Comparison of ENCODE assay signal across 8 mouse cellular contexts in the genomic region with DNA sequence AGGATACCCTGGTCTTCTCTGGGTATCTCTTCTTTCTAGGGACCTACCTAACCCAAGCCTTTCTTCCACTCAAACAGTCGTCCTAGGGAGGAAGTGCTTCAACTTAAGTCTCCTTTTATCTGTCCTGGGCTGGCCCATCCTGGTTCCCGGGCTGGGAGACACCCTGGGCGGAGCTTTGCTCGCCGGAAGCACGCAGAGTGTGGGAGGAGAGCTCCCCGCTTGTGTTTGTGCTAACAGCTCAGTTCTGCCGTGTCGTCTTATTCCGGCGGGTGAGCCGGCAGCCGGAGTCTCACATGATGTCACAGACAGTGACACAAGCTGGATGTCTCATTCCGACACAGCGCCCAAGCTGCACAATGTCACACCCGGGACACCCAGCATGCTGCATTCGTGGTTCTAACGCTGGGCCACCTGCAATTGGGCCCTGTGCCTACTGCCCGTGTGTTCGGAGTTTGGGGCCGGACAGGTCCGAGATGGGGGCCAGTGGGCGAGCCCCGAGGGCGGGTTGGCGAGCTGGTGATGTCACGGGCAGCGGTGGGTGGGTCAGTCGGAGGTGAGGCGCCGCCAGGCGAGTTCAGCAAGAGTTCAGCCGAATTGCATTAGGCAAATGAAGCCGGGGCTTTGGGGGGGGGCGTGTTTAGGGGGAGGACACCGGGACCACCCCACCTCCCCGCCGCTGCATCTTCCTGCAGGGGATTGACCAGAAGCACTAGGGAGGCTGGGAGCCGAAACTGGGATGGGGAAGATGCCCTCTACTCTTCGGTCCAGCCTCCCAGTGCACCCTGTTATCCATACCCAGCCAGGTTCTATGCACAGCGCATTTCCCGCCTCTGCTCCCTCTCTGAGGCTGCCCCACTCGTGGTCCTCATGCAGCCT. TPM values are rescaled to one million over a fixed set of nuclear protein-coding genes. Genes with fewer than 3 reads are reported as not detected.
DNase-seq lines count a peak whose midpoint lies in the region; ATAC-seq and TF ChIP-seq lines count a peak whose summit lies in the region.

No protein-coding gene starts in this region.

- WGBS in intestine, embryonic 16.5 days = under 1% methylated on average over 43 of the region's 43 CpGs
- WGBS in neural tube, embryonic 12.5 days = under 1% methylated on average over 42 of the region's 43 CpGs

- H3K36me3 ChIP-seq in intestine, embryonic 16.5 days (ENCODE audit: control insufficient read depth, insufficient read depth, low read length) = no peaks in the 10 kb centered on the region
- no peaks in the 10 kb centered on the region for H3K36me3 ChIP-seq in neural tube, embryonic 12.5 days

- no peaks in the 10 kb centered on the region for H3K27me3 ChIP-seq in intestine, embryonic 16.5 days (replicated peaks; ENCODE audit: control insufficient read depth, insufficient read depth, low read length)
- H3K27me3 ChIP-seq in neural tube, embryonic 12.5 days (replicated peaks) = no peaks in the 10 kb centered on the region

- peak overlapping the region; percentile 30 for H3K4me3 ChIP-seq in cortical plate, adult 2 months (ENCODE audit: insufficient read depth, low read length)
- H3K4me3 ChIP-seq in intestine, embryonic 16.5 days (ENCODE audit: low read length) = peak overlapping the region; percentile 63
- H3K4me3 ChIP-seq in neural tube, embryonic 12.5 days = peak overlapping the region; percentile 90

- peak overlapping the region; percentile 76 for H3K9ac ChIP-seq in intestine, embryonic 16.5 days (ENCODE audit: low read depth, low read length)
- H3K9ac ChIP-seq in neural tube, embryonic 12.5 days = peak overlapping the region; percentile 84

- peak; percentile 79 for TF ChIP-seq POLR2A in cortical plate, adult 2 months (IDR thresholded peaks at IDR 0.05; ENCODE audit: extremely low read depth, insufficient read depth, low read length)

- H3K4me2 ChIP-seq in intestine, embryonic 16.5 days (ENCODE audit: low read depth, low read length) = peak overlapping the region; percentile 100
- H3K4me2 ChIP-seq in neural tube, embryonic 12.5 days (replicated peaks) = peak overlapping the region; percentile 96

- peak; percentile 87 for DNase-seq in 3T3-L1 (ENCODE audit: low read depth, low spot score)
- peak; percentile 80 for DNase-seq in MEL-GATA-1-ER (ENCODE audit: extremely low read depth, low read depth)
- DNase-seq in lung, adult 18-20 months = peak; percentile 93 to 95
- peak; percentile 88 for DNase-seq in thymus, postnatal 14 days

- TF ChIP-seq CTCF in cortical plate, adult 2 months (IDR thresholded peaks at IDR 0.05; ENCODE audit: extremely low read depth, insufficient read depth, low read length) = no peak

- peaks cover 8% of the 10 kb centered on the region for H3K4me1 ChIP-seq in cortical plate, adult 2 months (ENCODE audit: control insufficient read depth, insufficient read depth, low read length)
- H3K4me1 ChIP-seq in intestine, embryonic 16.5 days (ENCODE audit: control insufficient read depth, insufficient read depth, low read length) = peaks cover 62% of the 10 kb centered on the region
- H3K4me1 ChIP-seq in neural tube, embryonic 12.5 days = peaks cover 68% of the 10 kb centered on the region

- peak; percentile 66 for ATAC-seq in granulocyte monocyte progenitor cell, adult 5-6 weeks (replicated peaks; ENCODE audit: poor library complexity, severe bottlenecking)
- ATAC-seq in intestine, embryonic 16.5 days = peak; percentile 43
- ATAC-seq in neural tube, embryonic 12.5 days (ENCODE audit: low FRiP score, low read depth) = peak; percentile 34

- H3K27ac ChIP-seq in cortical plate, adult 2 months (ENCODE audit: insufficient read depth, low read length) = no peak overlapping the region
- H3K27ac ChIP-seq in intestine, embryonic 16.5 days (ENCODE audit: low read length) = peak overlapping the region; percentile 97
- peak overlapping the region; percentile 93 for H3K27ac ChIP-seq in neural tube, embryonic 12.5 days

- H3K9me3 ChIP-seq in intestine, embryonic 16.5 days (ENCODE audit: control insufficient read depth, low read length) = no peaks in the 10 kb centered on the region
- no peaks in the 10 kb centered on the region for H3K9me3 ChIP-seq in neural tube, embryonic 12.5 days

RNA-seq across cellular contexts. Expression of gene Gjd3, which starts 23.1 kb away (rescaled TPM):
- 3.4 and 3.5 TPM in 2 replicates for polyA plus RNA-seq in cortical plate, adult 2 months (2012; rRNA removed)
- total RNA-seq in granulocyte monocyte progenitor cell, adult 5-6 weeks (2014; fragmentation: Nextera tagmentation) = not detected in 2 replicates
- 1.8 TPM in 1 of 2 replicates, not detected in the other for total RNA-seq in granulocyte monocyte progenitor cell, adult 5-6 weeks (2017)
- 0.17 TPM in 1 of 2 replicates, not detected in the other for polyA plus RNA-seq in intestine, embryonic 16.5 days (2015; fragmentation: Nextera tagmentation; extraction: Ambion mirVana)
- polyA plus RNA-seq in neural tube, embryonic 12.5 days (2016; fragmentation: Nextera tagmentation; extraction: Ambion mirVana) = 1.8 and 2.0 TPM in 2 replicates

RNA-seq across cellular contexts. Expression of gene Rara, which starts 32.1 kb away (rescaled TPM):
- polyA plus RNA-seq in cortical plate, adult 2 months (2012; rRNA removed) = 6.3 and 6.8 TPM in 2 replicates
- 3.8 and 8.8 TPM in 2 replicates for total RNA-seq in granulocyte monocyte progenitor cell, adult 5-6 weeks (2014; fragmentation: Nextera tagmentation)
- 1.9 and 3.1 TPM in 2 replicates for total RNA-seq in granulocyte monocyte progenitor cell, adult 5-6 weeks (2017)
- polyA plus RNA-seq in intestine, embryonic 16.5 days (2015; fragmentation: Nextera tagmentation; extraction: Ambion mirVana) = 28.2 and 31.2 TPM in 2 replicates
- 51.1 and 52.5 TPM in 2 replicates for polyA plus RNA-seq in neural tube, embryonic 12.5 days (2016; fragmentation: Nextera tagmentation; extraction: Ambion mirVana)

RNA-seq across cellular contexts. Expression of gene Cdc6, which starts 52.1 kb away (rescaled TPM):
- polyA plus RNA-seq in cortical plate, adult 2 months (2012; rRNA removed) = 0.40 and 0.56 TPM in 2 replicates
- total RNA-seq in granulocyte monocyte progenitor cell, adult 5-6 weeks (2014; fragmentation: Nextera tagmentation) = 47.8 and 58.8 TPM in 2 replicates
- 30.3 and 43.5 TPM in 2 replicates for total RNA-seq in granulocyte monocyte progenitor cell, adult 5-6 weeks (2017)
- 18.9 and 23.0 TPM in 2 replicates for polyA plus RNA-seq in intestine, embryonic 16.5 days (2015; fragmentation: Nextera tagmentation; extraction: Ambion mirVana)
- polyA plus RNA-seq in neural tube, embryonic 12.5 days (2016; fragmentation: Nextera tagmentation; extraction: Ambion mirVana) = 18.4 and 19.2 TPM in 2 replicates

Comparison
In these comparisons a context has a peak if more than half of its experiments do, and no peak if none do; other contexts are left out.
1. H3K4me3 ChIP-seq: peak in every context shown above with its lines; median percentile 90 in neural tube, embryonic 12.5 days; 63 in intestine, embryonic 16.5 days; 30 in cortical plate, adult 2 months.
2. RNA of gene Cdc6, which starts 52.1 kb away (polyA plus RNA-seq): 18.9 to 23.0 TPM in intestine, embryonic 16.5 days and 18.4 to 19.2 TPM in neural tube, embryonic 12.5 days; 0.40 to 0.56 TPM in cortical plate, adult 2 months; every median in the first group is over 10 times any median in the second.
3. Peak in every context shown above with its lines, with median percentiles within 50 percentile points of each other: DNase-seq and ATAC-seq.